Mouse (Mus musculus): ENCODE data around the gene Olfr1380. TPM values are rescaled to one million over a fixed set of nuclear protein-coding genes. Genes with fewer than 3 reads are reported as not detected.

Gene Olfr1380
- polyA plus RNA-seq, 2 experiments from 2014 or later = not detected

Other genes with a start within 250 kb of the Olfr1380 start
- not detected for gene Olfr1391, start 234.1 kb upstream of the Olfr1380 start, polyA plus RNA-seq (2017; shearing (Covaris generic))
- gene Olfr1390, start 221.7 kb upstream of the Olfr1380 start, polyA plus RNA-seq (2017; shearing (Covaris generic)) = not detected
- gene Olfr1389, start 133.8 kb upstream of the Olfr1380 start, polyA plus RNA-seq (2017; shearing (Covaris generic)) = not detected
- not detected for gene Olfr1388, start 120.3 kb upstream of the Olfr1380 start, polyA plus RNA-seq (2017; shearing (Covaris generic))
- gene Olfr1387, start 101.5 kb upstream of the Olfr1380 start, polyA plus RNA-seq (2017; shearing (Covaris generic)) = not detected
- gene Olfr1386, start 91.8 kb upstream of the Olfr1380 start, polyA plus RNA-seq (2017; shearing (Covaris generic)) = not detected
- gene Olfr1385, start 67.8 kb upstream of the Olfr1380 start, polyA plus RNA-seq (2017; shearing (Covaris generic)) = not detected
- gene Olfr1384, start 50.2 kb upstream of the Olfr1380 start, polyA plus RNA-seq (2017; shearing (Covaris generic)) = not detected
- gene Olfr1383, start 37.2 kb upstream of the Olfr1380 start, polyA plus RNA-seq (2017; shearing (Covaris generic)) = not detected
- gene Olfr1382, start 28.6 kb upstream of the Olfr1380 start, polyA plus RNA-seq (2017; shearing (Covaris generic)) = not detected
- under 1 TPM in 1 of 2 experiments, not detected in 1; 0.08 TPM for gene Olfr1381, start 13.4 kb upstream of the Olfr1380 start, polyA plus RNA-seq (2017; shearing (Covaris generic))
- not detected for gene Flt4, start 52.4 kb downstream of the Olfr1380 start, polyA plus RNA-seq (2017; shearing (Covaris generic))
- gene Scgb3a1, start 106.7 kb downstream of the Olfr1380 start, polyA plus RNA-seq (2017; shearing (Covaris generic)) = under 1 TPM in 1 of 2 experiments, not detected in 1; 0.56 TPM
- gene Cnot6, start 155.8 kb downstream of the Olfr1380 start, polyA plus RNA-seq (2017; shearing (Covaris generic)) = 10 to 100 TPM; 19.6 to 30.0 TPM
- 1 to 10 TPM; 1.9 to 3.2 TPM for gene Gfpt2, start 237.3 kb downstream of the Olfr1380 start, polyA plus RNA-seq (2017; shearing (Covaris generic))

Data from CD4-positive, CD25-positive, alpha-beta regulatory T cell, adult 4 months (primary cell).